Mouse (Mus musculus): Measurements from ENCODE around the gene Nsun2. TPM values are rescaled to one million over a fixed set of nuclear protein-coding genes. Genes with fewer than 3 reads are reported as not detected.

Nsun2 gene
- polyA plus RNA-seq, 1 experiment from 2014 or later, result 100 TPM

DNA sequence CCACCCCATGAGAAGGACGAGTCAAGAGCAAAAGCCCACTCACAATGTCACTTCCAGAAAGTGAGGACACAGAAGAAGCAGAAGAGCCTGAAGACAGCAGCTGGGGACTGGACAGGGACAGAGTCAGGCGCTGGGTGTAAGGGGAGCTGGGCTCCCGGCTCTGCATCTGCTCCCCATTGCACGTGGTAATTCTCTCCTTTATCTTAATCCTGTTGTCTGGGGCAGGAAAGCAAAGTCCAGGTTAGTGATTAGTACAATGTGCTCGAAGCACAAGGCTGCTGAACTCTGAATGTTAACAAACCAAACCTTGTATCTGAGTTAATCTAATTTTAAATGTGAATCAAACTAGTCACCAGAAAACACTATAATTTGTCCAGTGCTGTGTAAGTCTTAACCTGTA, 30.7 kb upstream of the Nsun2 start:
- ChIA-PET CTCF (no interaction called here), POLR2A (no interaction called here)
- in situ Hi-C loops (cut with MboI; ENCODE audit: low pct_unique_long_range_greater_than_20kb), result no loop called here
- no peak for DNase-seq (ENCODE audit: low read depth, low spot score)
- TF ChIP-seq CTCF (IDR thresholded peaks at IDR 0.05), result no peak
- H3K27me3 ChIP-seq, result no peaks in the 10 kb centered on the region
- no peak for ATAC-seq

- in situ Hi-C loops (cut with MboI; ENCODE audit: low pct_unique_long_range_greater_than_20kb), result loop anchor here (5.0 kb wide), 1 partner anchor 36 kb away; no protein-coding TSS in a partner anchor
- no peaks in the 10 kb centered on the region for H3K27me3 ChIP-seq
- no peak for ATAC-seq
- ChIA-PET CTCF (no interaction called here), POLR2A (interaction anchor here (0.6 kb wide), 1 partner anchor 48 kb away, joined by 3 read pairs; no protein-coding TSS in a partner anchor)
- TF ChIP-seq CTCF (IDR thresholded peaks at IDR 0.05), result no peak
- DNase-seq (ENCODE audit: low read depth, low spot score), result no peak
These were observed 27.0 kb upstream of the Nsun2 start for GRCm38 (mm10) chr13:69506341-69507086.

DNA sequence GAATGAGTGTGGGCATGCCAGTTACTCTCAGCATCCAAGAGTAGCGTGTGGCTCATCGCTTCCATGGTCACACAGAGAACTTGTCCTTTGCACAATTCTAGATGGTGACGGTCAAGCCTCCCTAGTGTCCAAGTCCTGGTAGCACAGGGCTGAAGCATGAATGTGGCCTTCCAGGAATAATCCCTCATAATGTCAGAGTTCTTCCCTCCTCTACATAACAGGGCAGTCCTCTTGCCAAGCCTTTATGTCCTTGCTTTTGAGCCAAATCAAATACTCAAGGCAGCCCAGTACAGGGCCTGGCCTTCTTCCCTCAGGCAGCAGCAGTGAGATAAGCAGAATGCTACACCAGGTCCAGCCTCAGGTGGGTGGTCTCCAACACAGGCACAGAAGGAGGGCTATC, 25.9 kb upstream of the Nsun2 start:
- in situ Hi-C loops (cut with MboI; ENCODE audit: low pct_unique_long_range_greater_than_20kb), result loop anchor here (5.0 kb wide), 1 partner anchor 35 kb away; no protein-coding TSS in a partner anchor

DNA sequence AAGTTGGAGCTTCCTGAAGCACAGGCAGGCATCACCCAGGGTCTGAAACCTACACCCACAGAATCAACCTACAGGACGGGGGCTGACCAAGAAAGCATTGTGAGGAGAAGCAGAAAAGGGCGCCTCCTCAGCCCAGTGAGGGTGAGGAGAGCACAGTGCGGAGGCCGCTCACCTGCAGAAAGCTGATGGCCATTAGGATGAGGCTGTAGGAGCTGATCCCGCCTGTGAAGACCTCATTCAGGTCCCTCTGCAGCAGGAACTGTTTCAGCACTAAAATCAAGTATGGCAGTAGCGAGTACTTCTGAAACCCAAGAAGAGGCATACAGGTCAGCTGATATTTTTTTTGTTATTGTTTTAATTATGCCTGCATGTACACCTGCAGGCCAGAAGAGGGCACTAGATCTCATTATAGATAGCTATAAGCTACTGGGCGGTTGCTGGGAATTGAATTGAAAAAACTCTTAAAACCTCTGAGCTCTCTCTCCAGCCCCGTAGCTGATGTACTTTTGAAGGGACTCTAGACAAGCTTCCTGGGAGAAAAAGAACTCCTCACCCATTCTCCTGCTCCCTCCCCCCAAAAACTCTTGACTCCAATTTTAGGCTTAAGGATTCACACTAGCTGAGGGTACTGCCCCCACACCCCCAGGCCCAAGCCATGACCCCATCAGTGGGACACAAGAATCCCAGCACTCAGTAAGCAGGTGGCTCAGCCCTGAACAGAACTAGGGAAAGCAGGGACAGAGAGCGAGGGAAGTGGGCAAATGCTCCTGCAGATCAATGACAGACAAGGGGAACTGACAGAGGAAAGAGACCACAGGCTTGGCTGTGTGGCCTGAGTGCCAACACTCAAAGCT, 23.9 kb upstream of the Nsun2 start:
- TF ChIP-seq CTCF (IDR thresholded peaks at IDR 0.05), result no peak
- ChIA-PET CTCF (interaction anchor here (0.8 to 3.7 kb wide), 15 partner anchors 10 to 130 kb away, joined by 3 to 26 read pairs (median 6); no protein-coding TSS in a partner anchor), POLR2A (interaction anchor here (1.0 kb wide), 1 partner anchor 39 kb away, joined by 5 read pairs; no protein-coding TSS in a partner anchor)
- no peaks in the 10 kb centered on the region for H3K27me3 ChIP-seq
- in situ Hi-C loops (cut with MboI; ENCODE audit: low pct_unique_long_range_greater_than_20kb), result loop anchor here (5.0 kb wide), 1 partner anchor 33 kb away; no protein-coding TSS in a partner anchor
- DNase-seq (ENCODE audit: low read depth, low spot score) (no peak), ATAC-seq (peak; percentile 67)

More for the DNA sequence above, 25.9 kb upstream of the Nsun2 start:
- no peak for DNase-seq (ENCODE audit: low read depth, low spot score)
- TF ChIP-seq CTCF (IDR thresholded peaks at IDR 0.05), result no peak
- no peaks in the 10 kb centered on the region for H3K27me3 ChIP-seq
- no peak for ATAC-seq
- ChIA-PET POLR2A (interaction anchor here (1.1 kb wide), 1 partner anchor 130 kb away, joined by 3 read pairs; no protein-coding TSS in a partner anchor), CTCF (interaction anchor here (1.0 to 2.9 kb wide), 3 partner anchors 12 to 46 kb away, joined by 3 to 19 read pairs (median 15); no protein-coding TSS in a partner anchor)

DNA sequence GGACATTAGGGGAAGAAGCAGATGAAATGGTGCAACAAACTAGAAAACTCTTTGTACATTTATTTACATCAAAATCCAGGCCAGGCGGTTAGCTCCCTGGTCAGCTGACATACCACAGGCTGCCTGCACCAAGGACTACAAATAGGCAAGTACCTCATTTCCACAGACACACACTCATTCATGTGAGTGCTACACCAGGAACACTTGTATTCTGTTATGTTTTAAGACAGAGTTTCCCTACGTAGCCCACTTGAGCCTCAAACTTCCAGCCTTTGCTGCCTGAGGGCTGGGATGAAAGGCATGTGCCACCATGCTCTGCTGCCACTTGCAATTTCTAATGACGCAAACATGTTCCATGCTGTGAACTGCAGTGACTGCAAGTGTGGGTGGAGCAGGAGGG, 18.5 kb upstream of the Nsun2 start:
- DNase-seq (ENCODE audit: low read depth, low spot score), result no peak
- in situ Hi-C loops (cut with MboI; ENCODE audit: low pct_unique_long_range_greater_than_20kb), result no loop called here
- CTCF ChIA-PET, result interaction anchor here (0.8 to 1.7 kb wide), 2 partner anchors 14 to 28 kb away, joined by 3 read pairs; no protein-coding TSS in a partner anchor
- POLR2A ChIA-PET, result no interaction called here
- H3K27me3 ChIP-seq, result no peaks in the 10 kb centered on the region
- ATAC-seq, result no peak
- TF ChIP-seq CTCF (IDR thresholded peaks at IDR 0.05), result no peak

- TF ChIP-seq CTCF (IDR thresholded peaks at IDR 0.05), result no peak
- ChIA-PET CTCF (interaction anchor here (1.5 to 3.6 kb wide), 3 partner anchors 8 to 24 kb away, joined by 4 to 19 read pairs (median 4); no protein-coding TSS in a partner anchor), POLR2A (interaction anchor here (0.6 to 0.7 kb wide), 2 partner anchors 23 to 989 kb away, joined by 3 read pairs; no protein-coding TSS in a partner anchor)
- in situ Hi-C loops (cut with MboI; ENCODE audit: low pct_unique_long_range_greater_than_20kb), result no loop called here
- H3K27me3 ChIP-seq, result no peaks in the 10 kb centered on the region
- ATAC-seq (no peak), DNase-seq (ENCODE audit: low read depth, low spot score) (no peak)
These were observed 16.1 kb upstream of the Nsun2 start for GRCm38 (mm10) chr13:69517445-69517844.

GRCm38 (mm10) chr13:69519137-69519536, 14.4 kb upstream of the Nsun2 start:
- CTCF ChIA-PET, result interaction anchor here (1.1 to 3.6 kb wide), 3 partner anchors 10 to 30 kb away, joined by 4 to 19 read pairs (median 4); no protein-coding TSS in a partner anchor
- no peaks in the 10 kb centered on the region for H3K27me3 ChIP-seq
- no peak for TF ChIP-seq CTCF (IDR thresholded peaks at IDR 0.05)
- ATAC-seq (no peak), DNase-seq (ENCODE audit: low read depth, low spot score) (no peak)
- POLR2A ChIA-PET, result interaction anchor here (0.5 kb wide), 1 partner anchor 627 kb away, joined by 4 read pairs; no protein-coding TSS in a partner anchor
- in situ Hi-C loops (cut with MboI; ENCODE audit: low pct_unique_long_range_greater_than_20kb), result no loop called here

DNA sequence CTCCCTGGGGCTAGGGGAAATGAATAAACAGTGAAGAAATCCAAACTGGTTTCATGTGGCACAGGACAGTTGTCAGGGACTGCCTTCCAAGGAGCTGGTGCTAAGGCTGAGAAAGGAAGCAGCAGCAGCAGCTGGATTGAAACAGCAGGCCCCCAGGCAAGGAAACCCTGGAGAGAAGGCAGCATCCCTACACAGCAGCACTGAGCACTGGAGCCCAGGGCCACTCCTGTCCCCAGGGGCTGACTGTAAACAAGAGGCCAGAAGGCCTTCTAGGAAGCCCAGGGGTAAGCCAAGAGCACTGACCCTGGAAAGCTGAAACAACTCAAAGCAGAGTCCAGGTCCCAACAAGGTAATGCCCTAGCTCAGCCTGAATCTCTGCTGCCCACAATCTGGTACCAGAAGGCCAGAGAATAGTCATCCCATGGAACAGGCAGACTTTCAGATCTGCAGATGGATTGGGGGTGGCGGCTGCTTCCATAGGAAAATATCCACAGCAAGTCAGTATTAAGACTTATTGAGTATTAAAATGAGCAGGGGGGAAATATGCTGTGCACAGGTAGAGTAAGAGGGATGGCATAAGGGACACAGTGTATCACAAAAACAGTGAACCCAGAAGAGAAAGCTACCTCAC, 11.3 kb upstream of the Nsun2 start:
- no peak for ATAC-seq
- no peak for DNase-seq (ENCODE audit: low read depth, low spot score)
- ChIA-PET CTCF (interaction anchor here (1.0 kb wide), 1 partner anchor 12 kb away, joined by 3 read pairs; no protein-coding TSS in a partner anchor), POLR2A (interaction anchor here (0.5 kb wide), 1 partner anchor 20 kb away, joined by 3 read pairs; no protein-coding TSS in a partner anchor)
- no peaks in the 10 kb centered on the region for H3K27me3 ChIP-seq
- TF ChIP-seq CTCF (IDR thresholded peaks at IDR 0.05), result no peak
- in situ Hi-C loops (cut with MboI; ENCODE audit: low pct_unique_long_range_greater_than_20kb), result no loop called here

GRCm38 (mm10) chr13:69523444-69524157, 9.9 kb upstream of the Nsun2 start:
- in situ Hi-C loops (cut with MboI; ENCODE audit: low pct_unique_long_range_greater_than_20kb), result no loop called here
- no peak for ATAC-seq
- no peaks in the 10 kb centered on the region for H3K27me3 ChIP-seq
- POLR2A ChIA-PET, result no interaction called here
- CTCF ChIA-PET, result interaction anchor here (3.8 kb wide), 1 partner anchor 13 kb away, joined by 26 read pairs; no protein-coding TSS in a partner anchor
- no peak for TF ChIP-seq CTCF (IDR thresholded peaks at IDR 0.05)
- DNase-seq (ENCODE audit: low read depth, low spot score), result no peak

Data from Patski (cell line).